Mouse (Mus musculus) layer of hippocampus, postnatal 36 days (tissue): ENCODE data around the gene Ifi35. TPM values are rescaled to one million over a fixed set of nuclear protein-coding genes. Genes with fewer than 3 reads are reported as not detected.
"Not testable (repeated sequence)": the region's sequence is repeated elsewhere in the genome, so short reads cannot be mapped to it uniquely, and the experiment has no call there.

ENCODE experiments used
- DNase-seq, 2 experiments: peaks; one replicate each; pipeline ENCODE4 v3.0.0; 2022
- total RNA-seq, 2 experiments: library from RNA; stranded (reverse); gene quantifications; 2 replicates each; pipeline ENCODE4 v1.2.3; 2021

Gene Ifi35
- total RNA-seq: 1 to 10 TPM; 2.5 to 3.1 TPM

DNA sequence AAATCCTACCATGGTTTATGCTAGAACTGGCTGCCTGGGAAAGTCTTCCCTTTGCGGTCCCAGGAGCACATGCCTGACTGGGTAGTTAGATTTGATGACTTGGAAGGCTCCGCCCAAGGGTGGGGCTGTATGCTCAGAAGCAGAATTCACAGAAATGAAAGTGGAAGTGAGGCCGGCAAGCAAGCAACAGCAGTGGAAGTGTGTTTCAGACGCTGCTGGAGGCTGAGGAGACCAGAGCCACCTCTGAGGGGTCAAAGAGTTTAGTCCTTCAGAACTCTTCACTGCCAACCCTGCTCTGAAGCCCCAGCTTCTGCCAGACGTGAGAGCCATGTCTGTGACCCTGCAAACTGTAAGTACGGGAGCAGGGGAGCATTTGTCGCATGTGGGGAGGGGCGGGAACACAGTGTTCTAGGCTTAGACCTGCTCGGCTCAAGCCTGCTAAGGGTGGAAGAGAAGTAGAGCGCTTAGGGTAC is at the start of gene Ifi35:
Gene Ifi35, plus strand, starts transcription at position 134 of the 473 bp plus-strand sequence.
- no peak for DNase-seq

DNA sequence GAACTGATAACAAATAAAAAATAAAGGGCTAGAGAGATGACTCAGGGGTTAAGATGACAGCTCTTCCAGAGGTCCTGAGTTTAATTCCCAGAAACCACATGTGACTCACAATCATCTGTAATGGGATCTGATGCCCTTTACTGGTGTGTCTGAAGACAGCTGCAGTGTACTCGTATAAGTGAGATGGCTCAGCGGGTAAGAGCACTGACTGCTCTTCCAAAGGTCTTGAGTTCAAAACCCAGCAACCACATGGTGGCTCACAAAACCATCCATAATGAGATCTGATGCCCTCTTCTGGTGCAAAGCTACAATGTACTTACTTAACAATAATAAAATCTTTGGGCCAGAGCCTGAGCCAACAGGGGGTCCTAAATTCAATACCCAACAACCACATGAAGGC is 32.9 kb upstream of the Ifi35 start:
- no peak for DNase-seq

DNA sequence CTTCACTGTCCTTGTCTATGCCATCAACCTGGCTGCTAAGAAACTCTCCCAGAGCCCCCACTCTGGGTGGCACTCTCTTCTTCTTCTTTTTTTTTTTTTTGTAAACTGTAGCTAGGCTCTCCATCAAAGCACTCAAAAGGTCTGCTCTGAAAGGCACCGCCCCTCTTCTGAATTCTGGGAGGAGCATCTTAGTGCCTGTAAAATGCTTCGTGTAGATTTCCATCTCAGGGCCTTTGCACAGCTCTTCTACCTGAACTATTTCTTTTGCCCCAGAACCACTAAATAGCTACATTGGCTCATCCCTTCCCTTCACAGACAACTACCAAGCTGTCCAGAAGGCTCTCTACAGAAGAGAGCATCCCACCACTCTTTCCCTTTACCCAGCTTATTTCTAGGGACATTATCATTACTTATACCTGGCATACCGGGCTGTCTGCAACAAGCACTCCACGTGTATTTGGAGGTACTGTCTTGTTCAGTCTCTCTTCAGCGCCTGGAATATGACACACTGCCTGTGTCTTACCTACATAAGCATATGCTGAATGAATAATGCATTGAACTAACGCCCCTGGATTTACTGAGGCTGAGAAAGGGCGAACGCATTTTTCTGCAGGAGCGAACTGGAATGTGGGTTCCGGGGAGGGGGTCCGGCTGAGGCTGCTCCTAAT is 31.6 kb upstream of the Ifi35 start:
- no peak for DNase-seq

DNA sequence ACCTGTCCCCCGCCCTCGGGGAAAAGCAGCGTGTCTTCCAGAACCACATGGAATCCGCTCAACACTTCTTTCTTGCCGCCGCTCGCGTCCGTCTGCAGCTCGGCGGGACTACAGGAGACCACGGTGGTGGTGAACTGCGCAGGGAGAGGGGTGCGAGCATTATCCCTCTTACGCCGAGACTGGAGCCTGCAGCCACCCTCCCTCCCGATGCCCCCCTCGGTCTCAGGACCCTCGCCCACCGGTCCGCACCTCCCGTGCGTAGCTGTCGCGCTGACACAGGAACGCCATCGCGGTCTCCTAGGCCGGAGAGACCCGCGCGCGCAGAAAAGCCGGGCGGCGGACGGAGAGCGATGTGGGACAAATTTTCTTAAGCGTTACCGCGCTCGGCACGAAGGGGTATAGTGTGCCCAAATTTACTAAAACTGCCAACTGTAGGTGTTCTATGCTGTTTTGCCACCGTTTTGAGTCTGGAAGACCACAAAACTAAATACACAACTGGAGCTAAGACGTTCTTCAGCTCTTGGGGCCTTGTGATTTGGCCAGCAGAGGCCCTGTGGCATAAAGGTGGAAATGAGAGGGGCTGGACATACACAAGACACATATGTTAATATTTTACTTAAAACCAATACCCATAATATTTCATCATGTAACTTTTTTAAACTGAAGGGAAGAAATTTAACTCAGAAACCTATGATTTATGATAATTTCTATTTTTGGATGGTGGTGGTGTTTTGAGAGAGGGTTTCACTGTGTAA is 30.9 kb upstream of the Ifi35 start, which contains the start of gene Aarsd1:
Gene Aarsd1, minus strand, starts transcription at position 515 of the 755 bp plus-strand sequence.
- peak; percentile 87 to 93 for DNase-seq

DNA sequence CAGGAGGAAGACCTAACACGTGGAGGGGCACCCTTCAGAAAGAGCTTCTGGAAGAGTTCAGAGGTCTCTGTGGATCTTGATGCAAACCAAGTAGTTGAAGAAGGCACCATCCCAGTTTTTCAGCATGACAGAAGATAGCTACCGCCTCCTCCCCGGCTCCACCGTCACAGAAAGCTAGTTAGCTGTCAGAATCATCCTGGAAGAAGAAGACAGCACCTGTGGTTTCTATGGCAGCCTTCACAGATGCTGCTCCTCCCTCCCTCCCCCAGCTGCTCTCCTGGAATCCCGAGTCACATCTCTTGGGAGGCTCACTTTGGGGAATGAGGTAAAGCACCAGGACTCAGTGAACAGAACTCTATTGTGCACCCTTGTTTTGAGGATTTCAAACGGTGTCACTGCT is 29.2 kb upstream of the Ifi35 start:
- no peak for DNase-seq

DNA sequence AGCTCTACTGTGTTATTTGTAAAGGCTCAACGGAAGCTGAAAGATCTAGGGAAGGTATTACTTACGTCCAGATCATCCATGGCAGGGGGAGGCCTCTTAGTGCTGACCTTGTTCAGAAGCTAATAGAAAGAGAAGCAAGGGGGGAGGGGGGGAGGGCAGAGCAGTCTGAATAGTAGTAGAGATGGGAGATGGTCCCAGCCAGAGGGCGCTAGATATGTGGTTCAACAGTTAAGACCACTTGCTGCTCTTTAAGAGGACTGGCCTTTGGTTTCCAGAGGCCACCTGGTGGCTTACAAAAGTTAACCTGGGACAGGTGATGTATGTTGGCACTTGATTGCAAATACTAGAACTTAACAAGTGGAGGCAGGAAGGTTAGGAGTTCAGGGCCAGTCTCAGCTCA is 28.6 kb upstream of the Ifi35 start:
- DNase-seq: no peak

DNA sequence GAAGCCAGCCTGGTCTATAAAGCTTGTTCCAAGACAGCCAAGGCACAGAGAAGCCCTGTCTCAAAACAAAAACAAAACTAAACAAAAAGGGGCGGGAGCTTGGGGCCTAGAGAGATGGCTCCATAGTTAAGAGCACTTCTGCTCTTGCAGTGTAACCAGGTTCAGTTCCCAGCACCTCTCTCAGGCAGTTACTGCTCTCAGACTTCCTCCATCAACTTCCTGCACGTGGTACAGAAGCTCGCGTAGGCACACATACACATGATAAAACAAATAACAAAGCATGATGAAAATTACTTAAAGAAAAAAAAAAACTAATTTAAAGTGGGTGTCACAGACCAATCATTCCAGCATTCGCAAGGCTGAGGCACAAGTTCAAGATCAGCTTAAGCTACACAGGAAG is 28.1 kb upstream of the Ifi35 start:
- no peak for DNase-seq

DNA sequence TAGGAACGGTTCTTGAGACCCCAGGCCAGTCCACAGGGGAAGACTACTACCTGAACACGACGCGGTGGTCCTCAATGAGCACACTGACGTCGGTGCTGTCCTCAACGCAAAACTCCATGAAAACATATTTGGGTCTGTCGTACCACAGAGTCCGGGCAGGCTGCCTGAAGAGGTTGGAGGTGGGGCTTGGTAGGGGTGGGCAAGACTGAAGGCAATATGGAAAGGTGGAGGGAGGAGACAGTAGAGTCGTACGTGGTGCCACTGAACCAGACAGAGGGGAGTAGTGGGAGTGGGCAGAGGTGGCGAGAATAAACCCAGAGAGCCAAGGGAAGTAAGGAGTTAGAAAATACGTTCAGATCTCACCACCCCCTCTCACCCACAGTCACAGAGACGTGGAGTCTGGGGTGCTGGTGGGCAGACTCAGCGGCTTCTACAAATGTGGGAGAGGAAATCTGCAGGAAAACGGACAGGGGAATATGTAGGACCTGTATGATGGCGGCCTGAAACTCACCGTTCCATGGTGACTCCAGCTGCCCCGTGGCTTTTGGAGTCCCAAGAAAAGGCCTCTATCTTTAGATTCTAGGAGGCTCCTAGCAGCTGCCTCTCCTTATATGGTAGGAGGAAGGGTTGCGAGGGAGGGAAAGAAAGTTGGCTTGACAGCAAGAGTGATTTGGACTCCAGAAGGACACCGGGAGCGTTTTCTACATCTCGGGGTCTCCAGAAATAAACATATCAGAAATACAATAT is 23.9 kb upstream of the Ifi35 start, which contains the start of gene Gm27029:
Gene Gm27029, minus strand, starts transcription at position 692 of the 747 bp plus-strand sequence.
- DNase-seq: no peak

DNA sequence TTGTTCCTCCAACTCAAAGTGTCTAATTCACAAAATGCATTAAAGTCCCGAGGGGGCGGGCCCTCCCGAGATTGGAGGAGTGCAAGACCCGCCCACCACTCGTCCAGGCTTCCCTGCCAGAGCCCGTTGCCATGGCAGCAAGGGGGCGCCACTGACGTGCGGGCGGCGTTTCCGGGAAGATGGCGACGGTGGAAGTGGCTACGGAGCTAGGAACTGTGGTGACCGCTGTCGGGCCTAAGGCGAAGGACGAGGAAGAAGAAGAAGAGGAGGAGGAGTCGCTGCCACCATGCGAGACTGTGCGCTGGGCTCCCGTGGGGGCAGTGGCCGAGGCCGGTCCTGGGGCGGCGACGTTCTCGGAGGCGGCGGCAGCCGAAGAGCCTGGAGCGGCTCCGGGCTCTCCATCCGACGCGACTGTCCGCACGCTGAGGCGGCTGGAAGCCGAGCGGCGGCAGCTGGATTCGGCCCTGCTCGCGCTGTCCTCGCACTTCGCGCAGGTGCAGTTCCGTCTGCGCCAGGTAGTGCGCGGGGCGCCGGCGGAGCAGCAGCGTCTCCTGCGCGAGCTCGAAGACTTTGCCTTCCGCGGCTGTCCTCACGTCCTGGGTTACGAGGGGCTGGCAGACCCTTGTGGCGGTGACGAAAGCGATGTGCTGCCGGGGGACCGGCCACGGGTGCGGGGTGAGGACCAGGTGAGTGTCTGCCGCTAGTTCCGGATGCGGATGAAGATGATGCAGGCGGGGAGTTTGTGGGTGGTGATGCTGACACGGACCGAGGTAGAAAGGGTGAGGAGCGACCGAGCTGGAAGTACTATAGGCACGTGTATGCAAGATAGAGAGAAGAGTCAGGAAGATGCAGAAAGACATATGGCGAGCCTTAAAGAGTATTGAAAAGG is 23.0 kb upstream of the Ifi35 start, which contains the start of the genes Rundc1 and Ptges3l:
Gene Rundc1, plus strand, starts transcription at position 161 of the 889 bp plus-strand sequence.
Gene Ptges3l, minus strand, starts transcription at position 409 of the 889 bp plus-strand sequence.
- DNase-seq: peak; percentile 97 to 98

DNA sequence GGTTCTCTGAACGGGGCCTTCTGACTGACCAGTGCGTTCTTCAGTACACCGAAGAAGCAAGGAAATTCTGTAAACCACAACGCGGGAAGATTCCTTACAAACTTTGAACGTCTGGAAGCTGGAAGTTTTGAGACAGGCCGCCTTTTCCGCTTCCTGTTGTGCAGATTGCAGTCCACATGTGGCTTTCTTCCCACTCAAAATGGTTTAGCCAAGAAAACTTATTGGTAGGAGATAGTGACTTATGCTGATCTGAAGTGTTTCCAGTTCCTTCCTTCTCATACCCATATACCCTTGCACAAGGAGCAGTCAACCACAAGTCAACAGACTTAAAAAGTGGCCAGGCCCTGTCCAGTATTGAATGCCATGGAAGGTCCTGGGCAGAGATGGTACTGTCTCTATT is 22.0 kb upstream of the Ifi35 start:
- DNase-seq: no peak

DNA sequence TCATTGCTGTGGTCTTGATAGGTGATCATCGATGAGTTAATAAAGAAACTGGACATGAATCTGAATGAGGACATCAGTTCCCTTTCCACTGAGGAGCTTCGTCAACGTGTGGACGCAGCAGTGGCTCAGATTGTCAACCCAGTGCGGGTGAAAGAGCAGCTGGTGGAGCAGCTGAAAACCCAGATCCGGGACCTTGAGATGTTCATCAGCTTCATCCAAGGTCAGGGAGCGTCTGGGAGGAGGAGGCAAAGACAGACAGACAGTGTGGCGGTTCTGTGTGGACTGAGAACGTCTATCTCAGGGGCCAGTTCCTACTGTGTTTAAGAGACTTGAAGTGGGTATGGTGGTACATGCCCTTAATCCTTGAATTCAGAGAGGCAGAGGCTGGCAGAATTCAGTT is 16.9 kb upstream of the Ifi35 start:
- DNase-seq: no peak

DNA sequence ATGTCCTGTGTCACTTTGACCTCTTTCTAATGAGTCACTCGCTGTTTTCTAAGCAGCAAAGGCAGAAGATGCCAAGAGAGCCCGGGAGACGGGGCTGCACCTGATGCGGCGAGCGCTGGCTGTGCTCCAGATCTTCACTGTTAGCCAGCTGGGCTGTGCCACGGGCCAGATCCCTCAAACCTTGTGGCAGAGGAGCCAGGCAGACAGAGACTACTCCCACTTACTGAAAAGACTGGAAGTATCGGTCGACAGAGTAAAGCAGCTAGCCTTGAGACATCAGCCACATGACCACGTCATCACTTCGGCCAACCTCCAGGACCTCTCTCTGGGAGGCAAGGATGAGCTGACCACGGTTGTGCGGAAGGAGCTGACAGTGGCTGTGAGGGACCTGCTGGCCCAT is 14.8 kb upstream of the Ifi35 start:
- DNase-seq: no peak

DNA sequence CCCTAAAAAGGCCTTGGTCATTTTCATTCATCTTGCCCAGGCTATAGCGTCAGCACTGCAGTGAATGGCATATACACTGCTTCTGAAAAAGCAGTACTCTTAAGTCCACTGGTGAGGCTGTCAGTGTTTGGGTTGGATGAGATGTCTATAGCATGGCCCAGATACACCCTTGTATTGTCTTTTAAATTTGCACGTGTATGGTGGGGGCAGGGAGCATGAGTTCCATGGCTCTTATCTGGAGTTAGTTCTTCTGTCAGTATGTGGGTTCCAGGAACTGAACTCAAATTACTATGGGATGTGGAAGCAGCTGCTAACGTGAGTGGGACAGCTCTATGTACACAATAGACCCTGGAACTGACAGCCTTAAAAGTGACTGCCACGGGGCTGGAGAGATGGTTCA is 12.4 kb upstream of the Ifi35 start:
- no peak for DNase-seq

DNA sequence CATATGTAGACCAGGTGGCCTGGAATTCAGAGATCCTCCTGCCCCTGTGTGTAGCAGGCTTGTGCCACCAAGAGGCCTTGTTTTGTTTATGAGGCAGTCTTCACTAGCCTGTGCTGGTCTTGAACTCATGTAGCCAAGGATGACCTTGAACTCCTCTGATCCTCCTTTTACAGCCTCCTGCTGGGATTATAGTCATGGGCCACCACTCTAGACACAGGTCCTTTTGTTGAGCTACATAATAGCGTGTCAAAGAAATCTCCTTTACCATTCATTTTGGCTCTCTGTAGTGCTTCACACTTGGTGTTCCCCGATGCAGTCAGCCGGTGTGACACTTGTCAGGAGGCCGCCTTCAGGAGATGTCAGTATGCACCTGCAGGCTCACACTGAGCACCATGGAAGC is 11.3 kb upstream of the Ifi35 start:
- DNase-seq: no peak

DNA sequence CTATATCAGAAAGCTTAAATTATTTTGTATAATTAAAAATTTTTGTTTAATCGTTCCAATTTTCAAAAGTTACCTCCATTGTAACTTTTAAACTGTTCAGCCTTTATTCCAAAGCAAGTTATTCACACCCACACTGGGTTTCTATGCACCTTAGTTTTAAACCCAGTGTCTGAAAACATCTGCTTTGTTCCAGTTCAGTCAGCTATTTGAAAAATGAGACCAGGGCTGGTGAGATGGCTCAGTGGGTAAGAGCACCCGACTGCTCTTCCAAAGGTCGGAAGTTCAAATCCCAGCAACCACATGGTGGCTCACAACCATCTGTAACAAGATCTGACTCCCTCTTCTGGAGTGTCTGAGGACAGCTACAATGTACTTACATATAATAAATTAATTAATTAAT is 10.2 kb upstream of the Ifi35 start:
- DNase-seq: not testable (repeated sequence)

DNA sequence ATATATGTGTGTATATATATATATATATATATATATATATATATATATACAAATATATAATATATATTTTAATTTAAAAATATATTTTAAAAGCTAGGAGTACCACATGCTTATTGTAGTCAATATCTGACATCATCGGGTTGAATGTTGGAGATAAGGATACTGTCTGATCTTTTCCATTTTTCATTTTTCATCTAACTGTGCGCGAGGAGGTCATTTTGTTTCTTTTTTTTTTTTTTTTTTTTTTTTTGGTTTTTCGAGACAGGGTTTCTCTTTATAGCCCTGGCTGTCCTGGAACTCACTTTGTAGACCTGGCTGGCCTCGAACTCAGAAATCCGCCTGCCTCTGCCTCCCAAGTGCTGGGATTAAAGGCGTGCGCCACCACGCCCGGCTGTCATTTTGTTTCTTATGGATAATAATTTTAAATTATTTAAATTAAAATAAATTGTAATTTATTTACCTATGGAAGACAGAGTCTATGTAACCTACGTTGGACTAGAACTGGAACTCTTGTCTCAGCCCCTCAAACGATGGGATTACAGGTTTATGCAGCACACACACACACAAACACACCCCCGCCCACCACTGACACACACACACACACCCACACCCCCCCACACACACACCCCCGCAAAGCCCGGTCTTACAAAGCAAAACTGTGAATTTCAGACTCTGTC is 6.6 kb upstream of the Ifi35 start:
- DNase-seq: not testable (repeated sequence)

DNA sequence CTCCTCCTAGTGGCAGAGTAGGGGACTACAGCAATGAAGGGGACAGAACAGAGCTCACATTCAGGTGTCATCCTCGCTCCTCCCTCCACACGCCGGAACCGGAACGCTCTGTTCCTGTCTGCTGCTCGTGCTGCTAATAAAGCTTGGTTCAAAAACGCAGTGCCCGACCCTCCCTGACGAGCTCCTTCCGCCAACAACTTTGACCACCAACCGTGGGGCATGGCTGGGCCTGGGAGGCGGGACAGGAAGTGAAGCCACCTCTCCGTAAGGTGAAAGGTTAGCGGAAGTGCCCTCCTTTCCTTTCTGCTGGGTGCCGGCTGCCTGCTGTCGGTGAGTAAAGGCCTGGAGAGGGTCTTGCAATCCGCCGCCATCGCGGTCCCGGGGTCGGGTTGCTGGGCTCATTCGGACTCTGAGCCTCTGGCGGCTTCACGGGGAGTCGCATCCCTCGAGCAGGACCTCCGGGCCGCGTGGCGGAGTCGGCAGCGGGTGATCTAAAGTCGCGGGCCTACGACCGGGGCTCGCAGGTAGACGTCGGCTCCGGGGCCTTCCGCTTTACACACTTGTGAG is 6.0 kb upstream of the Ifi35 start, which contains the start of gene Rpl27:
Gene Rpl27, plus strand, starts transcription at position 172 of the 567 bp plus-strand sequence.
- peak; percentile 96 to 98 for DNase-seq

DNA sequence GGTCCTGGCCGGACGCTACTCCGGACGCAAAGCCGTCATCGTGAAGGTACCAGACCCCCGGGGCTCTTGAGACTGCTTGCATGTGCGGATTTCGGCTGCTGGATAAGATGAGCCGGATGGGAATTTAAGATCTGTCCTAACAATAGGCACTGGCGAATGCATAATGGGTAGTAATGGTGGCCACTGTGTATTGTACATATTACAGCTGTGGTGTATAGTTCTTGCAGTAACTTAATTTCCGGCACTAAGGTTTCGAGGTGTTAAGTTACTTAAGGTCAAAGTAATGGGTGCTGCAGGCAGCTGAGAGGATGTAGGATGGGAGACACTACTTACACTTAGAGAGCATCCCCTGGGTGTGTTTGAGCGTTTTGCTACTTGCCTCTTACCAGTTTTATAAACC is 5.4 kb upstream of the Ifi35 start:
- no peak for DNase-seq

DNA sequence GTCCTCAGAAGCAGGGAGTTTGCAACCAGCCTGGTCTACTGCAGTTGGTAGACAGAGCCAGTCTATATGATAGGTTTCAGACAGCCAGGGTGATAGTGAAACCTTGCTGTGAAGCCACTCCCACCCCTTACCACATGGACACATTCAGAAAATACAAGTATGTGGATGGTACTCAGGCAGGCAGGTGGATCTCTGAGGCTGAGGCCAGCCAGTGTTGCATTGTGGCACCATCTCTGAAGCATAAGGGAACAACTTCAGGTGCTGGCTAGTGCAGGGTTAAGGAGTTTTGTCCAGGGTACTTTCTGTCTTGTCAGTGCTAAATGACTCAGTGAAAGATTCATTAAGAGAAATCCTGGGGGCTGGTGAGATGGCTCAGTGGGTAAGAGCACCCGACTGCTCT is 1.9 kb upstream of the Ifi35 start:
- DNase-seq: no peak

DNA sequence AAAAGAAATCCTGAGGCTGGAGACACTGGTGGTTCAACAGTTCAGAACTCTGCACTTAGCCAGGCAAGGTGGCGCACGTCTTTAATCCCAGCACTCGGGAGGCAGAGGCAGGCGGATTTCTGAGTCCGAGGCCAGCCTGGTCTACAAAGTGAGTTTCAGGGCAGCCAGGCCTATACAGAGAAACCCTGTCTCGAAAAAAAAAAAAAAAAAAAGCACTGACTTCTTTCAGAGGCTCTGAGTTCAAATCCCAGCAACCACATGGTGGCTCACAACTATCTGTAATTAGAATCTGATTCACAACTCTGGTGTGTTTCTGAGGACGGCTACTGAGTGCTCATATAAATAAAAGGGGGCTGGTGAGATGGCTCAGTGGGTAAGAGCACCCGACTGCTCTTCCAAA is 1.3 kb upstream of the Ifi35 start:
- not testable (repeated sequence) for DNase-seq

DNA sequence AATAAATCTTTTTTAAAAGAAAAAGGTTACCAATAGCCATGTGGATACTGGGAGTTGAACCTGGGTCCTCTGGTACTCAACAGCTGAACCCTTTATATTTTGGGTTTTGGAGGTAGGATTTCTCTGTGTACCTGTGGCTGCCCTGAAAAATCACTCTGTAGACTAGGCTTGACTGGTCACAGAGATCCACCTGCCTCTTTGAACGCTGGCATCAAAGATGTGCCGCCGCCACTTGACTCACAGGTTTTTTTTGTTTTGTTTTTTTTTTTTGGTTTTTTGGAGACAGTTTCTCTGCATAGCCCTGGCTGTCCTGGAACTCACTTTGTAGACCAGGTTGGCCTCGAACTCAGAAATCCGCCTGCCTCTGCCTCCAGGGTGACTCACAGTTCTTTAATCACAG is 421 bp upstream of the Ifi35 start:
- no peak for DNase-seq
